Mouse (Mus musculus) heart, postnatal 25 days (tissue): Measurements from ENCODE around the gene Pex6. TPM values are rescaled to one million over a fixed set of nuclear protein-coding genes. Genes with fewer than 3 reads are reported as not detected.
"Not testable (repeated sequence)": the region's sequence is repeated elsewhere in the genome, so short reads cannot be mapped to it uniquely, and the experiment has no call there.

Source experiments
- DNase-seq: peaks from one replicate; pipeline ENCODE4 v3.0.0; 2022; ENCODE audit warnings: low spot score
- intact Hi-C: fragments of 180-260 bp; cut with DNase I; formaldehyde crosslinking; loops from one replicate; pipeline ENCODE4 v1.15.1; 2025
- total RNA-seq, 2 experiments: library from RNA; stranded (reverse); gene quantifications; 2 replicates each; pipeline ENCODE4 v1.2.3; 2021

Gene Pex6
- total RNA-seq, 2 experiments from 2014 or later, result 29.9 to 32.2 TPM

DNA sequence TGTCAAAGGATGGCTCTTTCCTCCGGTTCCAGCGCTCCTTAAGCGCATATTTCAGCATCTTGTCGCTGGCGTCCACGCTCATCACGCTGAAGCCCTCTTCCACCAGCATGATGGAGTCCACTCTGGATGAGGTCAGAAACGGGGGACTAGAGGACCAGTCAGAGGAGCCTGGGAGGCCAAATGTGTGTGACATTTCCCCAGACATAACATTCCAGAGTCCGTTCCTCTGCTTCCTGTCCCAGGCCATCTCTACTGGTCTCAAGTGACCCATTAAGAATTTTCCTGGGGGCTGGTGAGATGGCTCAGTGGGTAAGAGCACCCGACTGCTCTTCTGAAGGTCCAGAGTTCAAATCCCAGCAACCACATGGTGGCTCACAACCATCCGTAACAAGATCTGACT, 16.0 kb downstream of the Pex6 start:
- DNase-seq, result no peak
- intact Hi-C loops, result no loop called here

DNA sequence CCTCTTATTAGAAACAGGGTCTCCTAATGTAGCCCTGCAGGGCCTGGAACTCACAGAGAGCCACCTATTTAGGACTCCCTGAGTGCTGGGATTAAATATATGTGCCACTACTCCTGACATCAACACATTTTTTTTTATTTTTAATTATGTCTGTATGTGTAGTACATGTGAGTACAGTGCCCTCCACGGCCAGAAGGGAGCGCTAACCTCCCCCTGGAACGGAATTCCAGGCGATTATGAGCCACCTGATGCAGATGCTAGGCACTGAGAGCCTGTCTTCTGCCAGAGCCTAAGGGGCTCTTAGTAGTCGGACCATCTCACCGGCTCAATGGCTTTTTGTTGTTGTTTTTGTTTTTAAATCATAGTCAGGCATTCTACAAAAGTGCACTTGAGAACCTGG, 16.8 kb downstream of the Pex6 start:
- intact Hi-C loops, result no loop called here
- no peak for DNase-seq

DNA sequence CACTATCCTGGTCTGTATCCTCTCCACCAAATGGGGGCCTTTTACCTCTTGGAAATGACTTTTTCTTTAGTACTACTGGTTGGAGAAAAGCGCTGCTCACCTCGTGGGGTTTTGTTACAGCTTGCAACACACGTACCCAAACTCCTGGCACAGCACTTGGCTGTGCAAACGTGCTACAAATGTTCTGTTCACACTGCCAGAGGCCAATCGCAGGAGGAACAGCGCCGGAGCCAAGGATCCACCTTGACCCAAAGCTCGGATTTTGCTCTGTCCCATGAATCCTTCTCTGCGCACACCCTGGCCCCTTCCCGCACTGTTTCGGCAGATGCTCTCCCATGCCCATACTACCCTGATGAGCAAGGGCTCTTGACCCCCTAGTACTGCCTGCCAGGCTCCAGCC, 17.2 kb downstream of the Pex6 start:
- intact Hi-C loops, result no loop called here
- DNase-seq, result no peak

DNA sequence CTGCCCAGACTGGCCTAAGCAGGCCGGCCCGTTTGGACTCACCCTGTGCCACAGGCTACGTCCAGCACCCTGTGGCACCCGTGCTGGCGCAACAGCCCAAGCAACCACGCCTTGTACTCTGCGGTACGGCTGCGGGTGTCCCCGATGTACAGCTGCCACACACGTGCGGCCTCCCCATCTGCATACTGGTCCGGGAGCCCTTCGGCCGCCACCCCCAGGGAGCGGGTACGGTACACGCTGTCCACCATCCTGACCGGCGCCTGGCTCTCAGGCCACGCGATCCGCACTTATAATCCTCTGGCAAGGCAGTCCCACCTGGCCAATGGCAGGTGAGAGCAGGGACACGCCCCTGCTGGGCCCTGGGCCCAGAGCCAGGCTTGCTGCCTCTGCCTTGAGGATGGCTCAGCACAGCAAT, 17.6 kb downstream of the Pex6 start, which contains the start of gene Gnmt:
TSS of gene Gnmt (minus strand) at position 265 of the 415 bp plus-strand sequence.
- DNase-seq, result no peak
- intact Hi-C loops, result no loop called here

DNA sequence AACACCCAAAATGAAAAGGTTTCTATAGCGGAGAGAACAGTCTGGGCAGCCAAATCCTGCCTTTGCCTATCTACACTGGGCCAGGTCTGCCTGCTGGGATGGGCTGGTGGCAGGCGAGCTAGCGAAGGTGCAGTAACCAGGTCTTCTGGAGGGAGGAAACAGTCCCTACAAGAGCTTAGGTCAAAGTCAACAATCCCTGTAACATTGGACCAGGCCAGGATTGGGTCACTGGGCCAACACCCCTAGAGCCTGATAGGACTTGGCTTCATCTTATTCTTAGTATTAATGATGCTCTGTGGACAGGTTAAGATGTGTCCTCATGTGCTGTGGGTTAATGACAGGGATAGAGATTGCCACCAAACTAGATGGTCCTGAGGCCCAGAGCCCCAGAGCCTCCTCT, 22.8 kb downstream of the Pex6 start:
- DNase-seq, result no peak
- intact Hi-C loops, result no loop called here

GRCm38 (mm10) chr17:46735287-46735686, 24.0 kb downstream of the Pex6 start:
- no peak for DNase-seq
- intact Hi-C loops, result no loop called here

GRCm38 (mm10) chr17:46736160-46736559, 24.9 kb downstream of the Pex6 start:
- no peak for DNase-seq
- intact Hi-C loops, result no loop called here

- DNase-seq, result no peak
- intact Hi-C loops, result no loop called here
Measured at GRCm38 (mm10) chr17:46741305-46741704, 30.0 kb downstream of the Pex6 start.

- intact Hi-C loops, result no loop called here
- DNase-seq, result no peak
Measured at GRCm38 (mm10) chr17:46742986-46743385, 31.7 kb downstream of the Pex6 start.

DNA sequence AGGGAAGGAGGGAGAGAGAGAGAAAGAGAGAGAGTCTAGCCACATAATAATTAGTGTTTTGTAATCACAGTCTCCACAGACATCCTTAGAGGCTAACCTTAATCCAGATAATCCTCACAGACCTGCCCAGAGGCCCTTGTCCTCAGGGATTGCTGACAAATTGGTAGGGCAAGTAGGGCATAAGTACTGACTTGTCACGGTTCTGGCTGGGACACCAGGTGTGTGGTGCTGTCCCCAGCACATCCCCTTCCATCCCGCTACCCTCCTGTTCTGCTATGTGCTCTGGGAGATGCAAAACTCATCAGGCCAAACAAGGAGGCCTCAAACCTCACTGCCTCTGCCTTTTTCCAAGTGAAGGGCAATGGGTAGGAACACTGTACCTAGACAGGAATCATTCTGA, 34.2 kb downstream of the Pex6 start:
- DNase-seq, result no peak
- intact Hi-C loops, result no loop called here

DNA sequence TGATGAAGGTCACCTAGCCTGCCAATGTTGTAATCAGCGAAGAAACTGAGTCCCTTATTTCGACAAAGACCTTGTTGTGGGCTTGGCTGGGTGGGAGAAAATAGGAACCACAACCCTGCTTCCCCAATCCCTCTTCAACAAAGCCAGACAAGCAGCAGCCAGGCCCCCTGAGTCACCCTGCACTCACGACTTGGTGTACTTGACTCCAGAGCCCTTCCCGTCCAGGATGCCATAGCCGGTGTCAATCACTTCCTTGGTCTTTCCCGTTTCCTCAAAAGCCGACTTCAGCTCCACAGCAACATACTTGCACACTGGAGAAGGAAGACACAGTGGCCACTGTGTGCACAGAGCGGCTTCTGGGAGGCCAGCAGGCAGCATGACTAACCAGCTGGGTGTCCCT, 36.0 kb downstream of the Pex6 start:
- DNase-seq, result no peak
- intact Hi-C loops, result no loop called here

DNA sequence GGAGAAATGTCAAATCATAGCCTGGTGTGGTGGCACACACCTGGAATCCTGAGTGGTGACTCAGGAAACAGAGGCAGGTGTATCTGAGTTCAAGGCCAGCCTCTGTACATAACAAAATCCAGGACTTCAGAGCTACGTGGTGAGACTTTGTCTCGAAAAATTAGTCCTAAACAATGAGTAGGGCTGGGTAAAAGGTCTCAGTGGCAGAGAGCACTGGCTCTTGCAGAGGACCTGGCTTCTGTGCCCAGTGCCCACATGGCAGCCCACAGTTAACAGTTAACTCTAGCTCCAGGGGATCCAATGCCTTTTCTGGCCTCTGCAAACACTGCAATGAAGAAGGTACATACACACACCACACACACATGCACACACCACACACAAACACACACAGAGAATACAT, 36.5 kb downstream of the Pex6 start:
- intact Hi-C loops, result no loop called here
- DNase-seq, result no peak

GRCm38 (mm10) chr17:46749282-46749681, 38.0 kb downstream of the Pex6 start:
- intact Hi-C loops, result no loop called here
- no peak for DNase-seq

DNA sequence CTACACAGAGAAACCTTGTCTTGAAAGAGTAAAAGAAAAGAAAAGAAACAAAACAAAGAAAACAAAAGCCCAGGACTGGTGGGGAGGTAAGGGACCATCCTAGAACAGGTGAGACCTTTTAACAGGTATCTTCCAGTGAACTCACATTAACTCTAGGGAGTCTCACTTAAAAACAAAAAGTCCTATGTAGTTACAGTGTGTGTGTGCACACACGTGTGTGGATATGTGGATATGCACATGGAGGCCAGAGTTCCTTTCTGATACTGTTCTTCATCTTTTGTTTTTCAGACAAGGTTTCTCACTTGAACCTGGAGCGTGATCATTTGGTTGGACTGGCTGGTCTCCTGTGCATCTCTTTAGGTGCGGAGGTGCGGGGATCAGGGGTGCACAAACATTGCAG, 39.3 kb downstream of the Pex6 start:
- intact Hi-C loops, result no loop called here
- no peak for DNase-seq

DNA sequence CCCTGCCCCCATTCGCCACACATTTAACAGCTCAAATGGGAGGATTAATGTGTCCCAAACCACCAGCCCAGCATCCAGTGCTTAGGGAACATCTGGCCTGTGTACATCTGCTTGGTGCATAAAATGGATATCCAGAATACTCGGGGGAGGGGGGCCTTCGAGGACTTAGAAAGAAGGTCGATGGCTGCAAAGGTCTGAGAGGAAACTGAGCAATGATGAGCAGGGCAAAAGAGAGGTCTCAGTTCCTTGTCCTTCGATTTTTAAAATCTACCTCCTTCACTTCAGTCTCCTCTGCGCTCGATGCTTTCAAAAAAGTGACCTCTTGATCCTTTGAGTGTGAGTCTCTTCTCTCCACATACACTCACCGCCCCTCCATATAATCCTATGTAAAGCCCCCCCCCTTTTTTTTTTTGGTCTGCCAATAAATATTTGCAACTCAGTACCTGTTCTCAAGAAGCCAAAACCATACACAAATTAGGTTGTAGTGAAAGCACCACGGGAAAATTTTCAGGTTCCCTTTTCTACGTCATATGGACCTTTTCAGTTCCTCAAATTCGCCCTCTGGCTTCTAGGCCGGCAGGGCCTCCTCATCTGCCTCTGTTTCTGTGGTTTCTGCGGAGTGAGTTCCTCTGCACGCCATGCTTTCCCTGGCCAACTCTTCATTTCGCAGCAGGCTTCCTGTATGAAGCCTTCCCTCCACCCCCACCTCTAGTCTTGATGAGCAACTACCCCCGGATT, 40.0 kb downstream of the Pex6 start:
- intact Hi-C loops, result no loop called here
- DNase-seq, result no peak

- intact Hi-C loops, result no loop called here
- DNase-seq, result peak; percentile 95
Measured at GRCm38 (mm10) chr17:46751794-46752556, 40.7 kb downstream of the Pex6 start, which contains the start of gene Cnpy3. Gene Cnpy3, minus strand, starts transcription at chr17:46752214.

GRCm38 (mm10) chr17:46758753-46759152, 47.5 kb downstream of the Pex6 start:
- intact Hi-C loops, result no loop called here
- no peak for DNase-seq

- intact Hi-C loops, result no loop called here
- no peak for DNase-seq
Measured at GRCm38 (mm10) chr17:46763544-46763943, 52.3 kb downstream of the Pex6 start, which contains the start of gene Ptcra. Gene Ptcra, minus strand, starts transcription at chr17:46763712.

DNA sequence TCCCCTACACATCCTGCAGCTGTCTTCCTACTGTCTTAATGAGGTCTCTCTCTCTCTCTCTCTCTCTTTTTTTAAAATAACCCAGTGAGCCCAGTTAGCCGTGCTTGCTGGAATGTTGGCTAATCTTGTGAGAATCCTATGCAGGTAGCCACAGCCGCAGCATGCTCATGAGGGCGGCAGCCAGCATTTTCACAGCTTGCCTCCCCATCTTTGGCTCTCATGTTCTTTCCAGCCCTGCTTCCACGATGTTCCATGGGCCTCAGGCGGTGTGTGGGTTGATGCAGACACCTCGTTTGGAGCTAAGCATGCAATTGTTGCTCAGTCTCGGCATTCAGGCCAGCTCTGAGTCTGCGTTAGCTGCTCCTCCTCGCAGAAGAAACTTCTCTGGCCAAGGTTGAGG, 53.7 kb downstream of the Pex6 start:
- DNase-seq, result not testable (repeated sequence)

GRCm38 (mm10) chr17:46767868-46768267, 56.6 kb downstream of the Pex6 start:
- intact Hi-C loops, result no loop called here
- DNase-seq, result no peak

More for the DNA sequence above, 53.7 kb downstream of the Pex6 start:
- intact Hi-C loops, result not testable (repeated sequence)

- DNase-seq, result no peak
- intact Hi-C loops, result no loop called here
Measured at GRCm38 (mm10) chr17:46770546-46770945, 59.3 kb downstream of the Pex6 start.
